Mouse (Mus musculus) retina, postnatal 7 days (tissue): Measurements from ENCODE around the gene Timm9.
"Not testable (repeated sequence)": the region's sequence is repeated elsewhere in the genome, so short reads cannot be mapped to it uniquely, and the experiment has no call there.

Experiments used
- DNase-seq: peaks from one replicate; pipeline ENCODE4 v3.0.0-alpha.2; 2012; ENCODE audit warnings: low read depth, low spot score

The Timm9 gene

GRCm38 (mm10) chr12:71107216-71107771 is 29.2 kb downstream of the Timm9 start:
- no peak for DNase-seq

- not testable (repeated sequence) for DNase-seq
These were observed 32.2 kb downstream of the Timm9 start for GRCm38 (mm10) chr12:71104275-71104674.

- no peak for DNase-seq
These were observed 50.2 kb downstream of the Timm9 start for GRCm38 (mm10) chr12:71086331-71086730.
